In genomic region chr2:173339211-173339610, GRCm38 (mm10) we compare ENCODE assay signal across 12 mouse cellular contexts.
A peak's percentile ranks its signal among the peaks of the same experiment; 100 is the strongest.
DNase-seq lines count a peak whose midpoint lies in the region; ATAC-seq and TF ChIP-seq lines count a peak whose summit lies in the region.
"Had no signal": no experiment of that assay in that cellular context is flagged by ENCODE, and none has a peak within 500 bp of the region (broad histone marks: within the 10 kb centered on the region; RNA-seq: fewer than 3 reads in every experiment).

No protein-coding gene starts in this region.

- H3K9me3 ChIP-seq in forebrain, embryonic 13.5 days (replicated peaks): no peaks in the 10 kb centered on the region
- H3K9me3 ChIP-seq in forebrain, embryonic 12.5 days: peaks cover 2% of the 10 kb centered on the region; the same call in 1 of the 2 replicates
- peaks cover 2% of the 10 kb centered on the region; the same call in 1 of the 2 replicates for H3K9me3 ChIP-seq in kidney, embryonic 14.5 days (ENCODE audit: control insufficient read depth, low read length)
- no peaks in the 10 kb centered on the region for H3K9me3 ChIP-seq in stomach, postnatal 0 days (ENCODE audit: control insufficient read depth, low read length)

- no peak overlapping the region; the same call in 1 of the 2 replicates for H3K27ac ChIP-seq in forebrain, embryonic 13.5 days
- H3K27ac ChIP-seq in forebrain, embryonic 12.5 days: no peak overlapping the region
- peak overlapping the region; percentile 66; the same call in 1 of the 2 replicates for H3K27ac ChIP-seq in kidney, embryonic 14.5 days (ENCODE audit: low read depth, low read length)
- H3K27ac ChIP-seq in testis, adult 2 months (ENCODE audit: control insufficient read depth, insufficient read depth, low read depth, low read length): no peak overlapping the region
- H3K27ac ChIP-seq in stomach, postnatal 0 days (replicated peaks): no peak overlapping the region
- H3K27ac ChIP-seq: liver, embryonic 13.5 days had no signal

- ATAC-seq in forebrain, embryonic 13.5 days: no peak
- no peak for ATAC-seq in forebrain, embryonic 12.5 days (ENCODE audit: low FRiP score)
- no peak for ATAC-seq in kidney, embryonic 14.5 days (ENCODE audit: low FRiP score, low TSS enrichment)
- no peak for ATAC-seq in stomach, postnatal 0 days (ENCODE audit: low FRiP score, low TSS enrichment)
- ATAC-seq: Patski had no signal

- peaks cover 21% of the 10 kb centered on the region; the same call in 1 of the 2 replicates for H3K27me3 ChIP-seq in forebrain, embryonic 13.5 days
- H3K27me3 ChIP-seq in forebrain, embryonic 12.5 days: peaks cover 58% of the 10 kb centered on the region
- H3K27me3 ChIP-seq in kidney, embryonic 14.5 days (ENCODE audit: control insufficient read depth, insufficient read depth, low read length): no peaks in the 10 kb centered on the region
- H3K27me3 ChIP-seq in testis, adult 2 months (ENCODE audit: control insufficient read depth, insufficient read depth, low read length): no peaks in the 10 kb centered on the region
- H3K27me3 ChIP-seq in stomach, postnatal 0 days (ENCODE audit: control insufficient read depth, insufficient read depth, low read length): no peaks in the 10 kb centered on the region
- H3K27me3 ChIP-seq: Patski had no signal

- no peak for DNase-seq in kidney, postnatal 10 days
- DNase-seq in testis, postnatal 14 days (ENCODE audit: low spot score): no peak
- DNase-seq in stomach, postnatal 0 days (ENCODE audit: low spot score): no peak
- DNase-seq in cerebellum, postnatal 10 days: no peak
- DNase-seq: adrenal gland, adult 8-10 months; layer of hippocampus, adult 9-11 months; liver, embryonic 13.5 days had no signal

- no peak overlapping the region for H3K4me2 ChIP-seq in forebrain, embryonic 13.5 days
- H3K4me2 ChIP-seq in forebrain, embryonic 12.5 days: no peak overlapping the region
- H3K4me2 ChIP-seq in kidney, embryonic 14.5 days (replicated peaks; ENCODE audit: low read depth, low read length): no peak overlapping the region
- H3K4me2 ChIP-seq in stomach, postnatal 0 days (replicated peaks; ENCODE audit: low read depth): no peak overlapping the region
- H3K4me2 ChIP-seq: liver, embryonic 13.5 days had no signal

- TF ChIP-seq CTCF in testis, adult 2 months (IDR thresholded peaks at IDR 0.05; ENCODE audit: control insufficient read depth, insufficient read depth, insufficient replicate concordance, low read depth, low read length): no peak
- peak; percentile 35; the same call in 1 of the 2 replicates for TF ChIP-seq CTCF in stomach, postnatal 0 days (IDR thresholded peaks at IDR 0.05; ENCODE audit: low read depth)

- TF ChIP-seq POLR2A in testis, adult 2 months (IDR thresholded peaks at IDR 0.05; ENCODE audit: control insufficient read depth, low read depth, low read length): no peak

- no peak overlapping the region for H3K4me3 ChIP-seq in forebrain, embryonic 13.5 days
- H3K4me3 ChIP-seq in forebrain, embryonic 12.5 days (replicated peaks): no peak overlapping the region
- no peak overlapping the region for H3K4me3 ChIP-seq in kidney, embryonic 14.5 days (ENCODE audit: low read length)
- H3K4me3 ChIP-seq in testis, adult 2 months (ENCODE audit: control insufficient read depth, low read depth, low read length): peak overlapping the region; percentile 79
- H3K4me3 ChIP-seq in stomach, postnatal 0 days (ENCODE audit: low read depth, low read length): no peak overlapping the region
- H3K4me3 ChIP-seq: liver, embryonic 13.5 days had no signal

- H3K36me3 ChIP-seq in forebrain, embryonic 13.5 days (ENCODE audit: poor library complexity, severe bottlenecking): no peaks in the 10 kb centered on the region
- no peaks in the 10 kb centered on the region for H3K36me3 ChIP-seq in forebrain, embryonic 12.5 days (replicated peaks)
- H3K36me3 ChIP-seq in kidney, embryonic 14.5 days (ENCODE audit: control insufficient read depth, insufficient read depth, low read length): no peaks in the 10 kb centered on the region
- H3K36me3 ChIP-seq in testis, adult 2 months (ENCODE audit: control insufficient read depth, insufficient read depth, low read length): no peaks in the 10 kb centered on the region
- H3K36me3 ChIP-seq in stomach, postnatal 0 days (ENCODE audit: control insufficient read depth, insufficient read depth, low read length): no peaks in the 10 kb centered on the region
- H3K36me3 ChIP-seq: liver, embryonic 13.5 days had no signal

- 0 out of 2 replicates have a peak overlapping the region, but pooled peaks have one; percentile 12 for H3K9ac ChIP-seq in forebrain, embryonic 13.5 days
- no peak overlapping the region for H3K9ac ChIP-seq in forebrain, embryonic 12.5 days
- no peak overlapping the region for H3K9ac ChIP-seq in kidney, embryonic 14.5 days (ENCODE audit: low read depth, low read length)
- H3K9ac ChIP-seq in stomach, postnatal 0 days (ENCODE audit: low read length): no peak overlapping the region
- H3K9ac ChIP-seq: liver, embryonic 13.5 days had no signal

- H3K4me1 ChIP-seq in forebrain, embryonic 13.5 days: peaks cover 63% of the 10 kb centered on the region
- H3K4me1 ChIP-seq in forebrain, embryonic 12.5 days: peaks cover 55% of the 10 kb centered on the region
- H3K4me1 ChIP-seq in kidney, embryonic 14.5 days (ENCODE audit: control insufficient read depth, insufficient read depth, low read length): peaks cover 50% of the 10 kb centered on the region
- peaks cover 17% of the 10 kb centered on the region for H3K4me1 ChIP-seq in testis, adult 2 months (ENCODE audit: control insufficient read depth, insufficient read depth, low read length)
- 0 out of 2 replicates have a peak, but pooled peaks cover 3% of the 10 kb centered on the region for H3K4me1 ChIP-seq in stomach, postnatal 0 days (replicated peaks; ENCODE audit: control insufficient read depth, insufficient read depth)

- WGBS in forebrain, embryonic 13.5 days: 67% methylated on average over 3 of the region's 3 CpGs
- 70% methylated on average over 3 of the region's 3 CpGs for WGBS in forebrain, embryonic 12.5 days
- 58% methylated on average over 3 of the region's 3 CpGs for WGBS in kidney, embryonic 14.5 days
- WGBS in stomach, postnatal 0 days: 71% methylated on average over 3 of the region's 3 CpGs

- TF ChIP-seq EP300 in stomach, postnatal 0 days (optimal IDR thresholded peaks at IDR 0.05): no peak
